Mouse (Mus musculus) adrenal gland, postnatal 36 days (tissue): ENCODE data around the gene Clpx. TPM values are rescaled to one million over a fixed set of nuclear protein-coding genes. Genes with fewer than 3 reads are reported as not detected.
A peak's percentile ranks its signal among the peaks of the same experiment; 100 is the strongest.
"Not testable (repeated sequence)": the region's sequence is repeated elsewhere in the genome, so short reads cannot be mapped to it uniquely, and the experiment has no call there.

Experiments used
- DNase-seq, 2 experiments: peaks; one replicate each; pipeline ENCODE4 v3.0.0; 2021; ENCODE audit warnings: mixed read lengths in 1 of 2
- long read RNA-seq, 2 experiments: library from polyadenylated mRNA; stranded (forward); transcript quantifications; one replicate each; pipeline ENCODE4 v2.0.0; 2021; ENCODE audit warnings: borderline sequencing depth in 2 of 2
- total RNA-seq, 2 experiments: library from RNA; stranded (reverse); gene quantifications; 2 replicates each; pipeline ENCODE4 v1.2.3; 2021

Clpx gene
- total RNA-seq, result 10 to 100 TPM; 65.6 to 75.8 TPM
- long read RNA-seq, experiment 1, transcript Clpx-202 (13 exons, 2,809 nt), result minor isoform, 19 of 182 reads
- long read RNA-seq, experiment 1, transcript Clpx-201 (14 exons, 2,885 nt), result major isoform, 141 of 182 reads
- long read RNA-seq, experiment 1, partial matches to known transcripts, result 4 of 182 reads
- long read RNA-seq, experiment 1, other reads (novel, unspliced or antisense), result 17 of 182 reads
- long read RNA-seq, experiment 2, transcript Clpx-202 (13 exons, 2,809 nt), result minor isoform, 6 of 44 reads
- long read RNA-seq, experiment 2, transcript Clpx-201 (14 exons, 2,885 nt), result major isoform, 30 of 44 reads
- long read RNA-seq, experiment 2, partial matches to known transcripts, result 6 of 44 reads
- long read RNA-seq, experiment 2, other reads (novel, unspliced or antisense), result 2 of 44 reads

DNA sequence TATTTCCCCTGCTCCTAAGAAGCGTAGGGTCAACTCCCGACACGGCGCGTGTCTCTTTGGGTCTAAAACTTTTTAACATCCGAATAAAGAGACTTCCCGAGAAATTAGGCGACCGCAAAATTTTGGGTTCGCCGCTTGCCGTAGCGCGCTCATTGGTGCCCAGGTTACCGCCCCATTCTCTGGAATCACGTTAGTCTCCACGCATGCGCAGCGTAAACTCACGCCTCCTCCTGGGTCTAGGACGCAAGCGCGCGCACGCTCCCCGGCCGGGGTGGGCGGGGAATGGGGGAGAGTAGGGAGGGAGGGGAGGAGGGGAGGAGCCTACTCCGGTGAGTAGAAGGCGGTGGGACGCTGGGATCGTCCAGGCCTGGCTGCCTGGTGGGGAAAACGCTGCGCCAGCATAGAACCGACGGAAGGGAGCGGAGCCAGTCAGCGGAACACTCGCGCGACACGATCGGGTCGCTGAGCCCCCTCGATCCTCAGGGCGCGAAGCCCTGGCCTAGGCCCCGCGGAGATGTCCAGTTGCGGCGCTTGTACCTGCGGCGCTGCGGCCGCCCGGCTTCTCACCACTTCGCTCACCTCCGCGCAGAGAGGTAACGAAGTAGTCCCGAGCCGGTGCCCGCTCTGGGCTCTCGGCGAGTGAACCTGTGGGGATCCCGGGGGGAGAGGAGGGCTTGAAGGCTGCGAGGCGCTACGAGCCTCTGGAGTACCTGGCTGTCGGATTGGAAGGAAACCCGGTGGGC, at the start of gene Clpx:
Clpx (plus strand) TSS at position 288 of the 743 bp plus-strand sequence.
- peak; percentile 99 for DNase-seq

DNA sequence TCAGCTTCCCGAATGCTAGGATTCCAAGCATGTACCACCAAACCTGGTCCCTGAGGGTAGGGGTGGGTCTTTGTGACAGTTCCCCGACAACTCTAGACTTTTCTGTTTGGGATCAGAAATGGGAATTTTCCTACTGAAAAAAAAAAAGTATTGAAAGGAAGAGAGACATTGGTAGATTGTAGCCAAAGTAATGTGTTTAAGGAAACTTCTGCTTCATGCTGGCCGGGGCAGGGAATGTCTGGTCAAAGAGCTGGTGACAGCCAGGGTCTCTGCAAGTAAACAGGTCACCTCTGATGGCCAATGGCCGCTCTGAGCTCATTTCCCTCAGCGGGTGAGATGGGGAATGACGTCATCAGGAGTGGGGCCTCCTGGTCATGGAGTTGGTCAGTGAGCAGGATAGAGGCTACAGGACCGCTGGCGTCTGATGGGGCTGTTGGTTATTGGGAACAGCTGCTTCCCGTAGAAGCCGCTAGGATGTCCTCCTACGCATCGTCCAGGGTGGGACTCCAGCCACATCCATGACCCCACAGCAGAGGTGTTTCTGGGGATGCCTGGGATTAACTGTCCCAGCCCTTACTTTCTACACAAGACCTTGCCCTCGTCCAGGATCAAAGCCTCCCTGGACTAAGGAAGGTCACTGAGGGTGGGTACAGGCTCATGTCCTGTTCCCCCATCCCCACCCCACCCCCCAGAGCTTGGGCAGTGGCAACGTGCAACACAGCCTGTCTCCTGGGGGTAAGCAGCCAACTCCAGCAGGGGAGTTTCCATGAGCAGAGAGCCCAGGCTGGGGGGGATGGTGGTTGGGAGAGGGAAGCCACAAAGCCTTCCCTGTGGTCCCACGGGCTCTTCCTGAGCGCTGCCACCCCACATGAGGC, 46.3 kb upstream of the Clpx start:
- DNase-seq, result no peak

DNA sequence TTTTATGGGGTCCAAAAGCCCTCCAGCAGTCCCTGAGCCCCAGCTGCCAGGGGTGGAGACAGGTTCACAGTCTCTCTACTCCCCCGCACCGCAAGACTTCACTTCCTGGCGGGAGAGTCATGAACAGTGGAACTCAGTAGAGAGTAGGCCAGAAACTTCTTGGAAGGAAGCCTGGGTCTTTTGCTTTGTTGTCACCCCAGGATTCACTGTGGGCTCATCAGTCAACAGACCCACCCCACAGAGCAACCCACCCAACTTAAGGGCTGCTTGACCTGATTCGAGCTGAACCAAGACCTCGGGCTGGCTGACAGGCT, 45.7 kb upstream of the Clpx start:
- no peak for DNase-seq

DNA sequence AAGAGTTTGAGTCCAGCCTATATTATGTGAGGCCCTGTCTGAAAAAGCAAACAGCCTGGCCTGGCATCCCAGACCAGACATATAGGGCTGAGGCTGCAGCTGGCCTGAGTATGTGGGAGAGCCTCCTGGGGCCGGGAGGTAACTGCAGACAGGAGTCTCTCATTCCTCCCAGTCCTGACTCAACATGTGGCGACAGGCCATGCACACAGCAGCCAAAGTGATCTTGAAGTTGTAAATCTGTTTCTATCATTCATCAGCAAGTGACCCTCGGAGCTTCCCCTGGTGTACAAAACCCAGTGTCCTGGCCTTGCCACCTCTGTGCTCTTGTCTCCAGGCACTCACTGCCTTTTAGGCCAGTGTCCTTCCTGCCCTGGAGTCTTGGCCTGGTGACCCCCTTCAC, 42.0 kb upstream of the Clpx start:
- peak; percentile 73 to 75 for DNase-seq

DNA sequence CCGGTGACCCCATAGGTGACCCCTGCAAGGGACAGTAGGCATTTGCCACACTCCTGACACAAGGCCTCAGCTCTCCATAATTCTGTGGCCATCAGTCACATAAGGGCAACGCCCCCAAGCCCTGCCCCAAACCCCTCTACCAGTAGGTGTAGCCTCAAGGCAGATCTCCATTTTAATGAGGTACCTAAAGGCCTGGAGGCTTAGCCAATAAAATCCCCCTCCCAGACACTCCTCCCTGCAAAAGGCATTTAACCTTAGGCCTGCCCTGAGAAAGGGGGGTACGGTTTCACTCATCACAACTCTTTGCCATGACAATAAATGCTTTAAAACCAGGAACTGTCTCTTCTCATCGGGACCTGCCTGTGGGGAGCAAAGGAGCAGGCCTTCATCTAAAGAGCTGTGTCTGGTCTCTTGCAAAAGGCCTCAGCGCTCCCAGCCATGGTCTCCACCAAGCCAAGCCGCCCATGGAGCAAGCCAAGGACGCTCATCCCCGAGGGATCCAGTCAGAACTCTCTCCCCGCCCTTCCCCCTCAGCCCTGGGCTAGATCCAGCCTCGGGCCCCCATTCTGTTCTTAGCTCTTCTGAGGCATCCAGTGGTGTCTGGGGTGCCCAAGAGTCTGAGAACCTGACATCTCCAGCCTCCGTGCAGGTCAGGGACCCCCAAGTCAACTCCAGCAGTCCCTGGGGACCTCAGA, 38.0 kb upstream of the Clpx start:
- DNase-seq, result no peak

DNA sequence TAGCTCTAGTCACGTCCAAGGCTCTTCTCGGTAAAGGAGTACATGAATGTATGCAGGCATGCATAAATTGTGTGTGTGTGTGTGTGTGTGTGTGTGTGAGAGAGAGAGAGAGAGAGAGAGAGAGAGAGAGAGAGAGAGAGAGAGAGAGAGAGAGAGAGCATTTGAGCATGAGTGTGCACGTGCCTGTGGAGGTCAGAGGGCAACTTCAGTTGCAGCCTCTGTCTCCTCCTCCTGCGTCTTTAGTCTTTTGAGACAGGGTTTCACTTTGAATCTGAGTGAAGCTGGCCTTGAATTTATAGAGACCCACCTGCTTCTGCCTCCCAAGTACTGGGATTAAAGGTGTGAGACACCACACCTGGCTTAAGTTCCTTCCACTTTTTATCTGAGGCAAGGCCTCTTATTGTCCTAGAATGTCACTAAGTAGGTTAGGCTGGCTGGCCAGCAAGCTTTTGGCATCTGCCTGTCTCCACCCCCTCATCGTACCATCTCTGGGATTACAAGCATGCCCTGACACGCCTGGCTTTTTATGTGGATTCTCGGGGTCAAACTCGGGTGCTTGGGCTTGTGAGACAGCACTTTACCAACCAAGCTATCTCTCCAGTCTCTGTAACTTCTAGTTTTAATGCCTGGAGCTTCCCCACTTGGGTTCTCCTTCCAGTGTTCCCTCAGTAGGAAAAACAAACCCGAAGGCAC, 36.7 kb upstream of the Clpx start:
- DNase-seq, result no peak

DNA sequence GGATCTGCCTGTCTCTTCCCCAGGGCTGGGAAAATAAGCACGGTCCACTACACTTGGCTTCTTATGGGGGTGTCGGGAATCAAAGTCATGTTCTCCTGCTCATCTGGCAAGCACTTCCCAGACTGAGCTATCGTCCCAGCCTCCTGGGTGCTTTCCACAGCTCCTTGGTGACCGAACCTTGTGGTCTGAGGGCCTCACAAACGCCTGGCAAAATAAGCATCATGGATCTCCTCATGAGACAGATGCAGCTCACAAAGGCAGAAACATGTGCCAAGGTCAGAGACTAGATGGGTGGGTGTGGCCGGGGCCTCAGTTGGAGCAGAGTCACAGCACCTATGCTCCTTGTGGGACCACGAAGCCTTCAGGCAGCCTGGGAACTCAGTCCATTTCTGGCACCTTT, 34.7 kb upstream of the Clpx start:
- no peak for DNase-seq

DNA sequence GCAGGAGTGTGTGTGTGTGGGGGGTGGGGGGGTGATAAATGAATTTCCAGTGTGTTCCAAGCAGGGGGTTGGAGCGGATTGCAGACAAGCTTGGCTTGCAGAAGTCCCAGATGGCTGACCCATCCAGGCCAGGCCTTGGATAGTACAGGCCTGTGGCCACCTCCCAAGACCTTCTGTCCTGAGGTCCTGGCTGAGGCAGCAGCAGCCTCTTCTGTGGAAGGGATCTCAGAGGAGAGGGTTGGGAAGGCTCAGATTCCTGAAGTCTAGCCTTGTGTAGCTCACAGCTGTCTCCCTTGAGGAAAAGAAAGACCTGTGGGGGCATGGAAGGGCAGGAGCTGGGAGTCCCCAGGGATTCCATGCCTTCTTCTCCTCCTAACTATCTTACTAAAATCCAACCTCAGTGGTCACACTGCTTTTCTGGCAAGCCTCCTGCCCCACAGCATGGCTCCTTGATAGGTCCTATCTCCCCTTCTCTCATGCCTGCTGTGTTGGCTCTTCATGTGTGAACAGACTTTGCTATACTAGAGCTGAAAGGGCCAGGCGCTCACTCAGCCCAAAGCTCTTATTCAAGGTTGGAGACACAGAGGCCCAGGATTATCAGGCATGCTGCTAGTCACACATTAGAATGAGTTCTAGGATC, 32.3 kb upstream of the Clpx start:
- no peak for DNase-seq

DNA sequence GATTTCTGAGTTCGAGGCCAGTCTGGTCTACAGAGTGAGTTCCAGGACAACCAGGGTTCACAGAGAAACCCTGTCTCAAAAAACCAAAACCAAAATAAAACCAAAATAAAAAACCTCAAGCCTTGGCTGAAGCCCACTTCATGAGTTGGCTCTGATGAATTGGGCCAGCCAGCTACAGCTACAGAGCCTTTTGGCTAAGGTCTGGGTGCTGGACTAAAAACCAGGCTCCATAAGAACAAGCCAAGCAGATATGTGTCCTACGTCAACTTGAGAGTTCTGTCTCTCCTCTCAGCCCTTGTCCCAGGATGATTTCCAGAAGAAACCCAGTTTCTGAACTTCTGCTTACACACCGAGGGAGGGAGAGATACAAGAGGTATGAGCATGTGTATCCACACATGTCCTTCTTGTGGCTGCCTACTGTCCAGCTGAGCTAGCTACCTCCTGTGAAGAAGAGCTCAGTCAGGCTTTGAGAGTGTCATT, 31.4 kb upstream of the Clpx start:
- DNase-seq, result no peak

DNA sequence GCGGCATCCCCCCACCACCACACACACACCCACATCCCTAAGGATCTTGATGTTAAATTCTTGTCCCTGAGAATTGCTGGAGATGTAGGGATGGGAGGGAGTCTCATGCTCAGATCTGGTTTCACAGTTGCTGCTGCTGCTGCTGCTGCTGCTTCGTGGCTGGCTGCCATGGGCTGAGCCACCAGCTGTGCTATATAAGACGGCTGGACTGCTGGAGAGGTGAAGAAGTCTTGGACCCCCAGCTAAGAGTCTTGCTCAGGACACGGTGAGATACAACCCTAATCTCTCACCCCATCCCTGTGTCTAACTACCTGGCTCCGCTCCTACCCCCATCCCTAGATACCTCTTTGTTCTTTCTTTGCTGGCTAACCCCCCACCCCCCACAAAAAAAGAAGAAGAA, 29.1 kb upstream of the Clpx start, which contains the start of gene Cilp:
Cilp (plus strand) TSS at position 222 of the 400 bp plus-strand sequence.
- DNase-seq, result no peak

DNA sequence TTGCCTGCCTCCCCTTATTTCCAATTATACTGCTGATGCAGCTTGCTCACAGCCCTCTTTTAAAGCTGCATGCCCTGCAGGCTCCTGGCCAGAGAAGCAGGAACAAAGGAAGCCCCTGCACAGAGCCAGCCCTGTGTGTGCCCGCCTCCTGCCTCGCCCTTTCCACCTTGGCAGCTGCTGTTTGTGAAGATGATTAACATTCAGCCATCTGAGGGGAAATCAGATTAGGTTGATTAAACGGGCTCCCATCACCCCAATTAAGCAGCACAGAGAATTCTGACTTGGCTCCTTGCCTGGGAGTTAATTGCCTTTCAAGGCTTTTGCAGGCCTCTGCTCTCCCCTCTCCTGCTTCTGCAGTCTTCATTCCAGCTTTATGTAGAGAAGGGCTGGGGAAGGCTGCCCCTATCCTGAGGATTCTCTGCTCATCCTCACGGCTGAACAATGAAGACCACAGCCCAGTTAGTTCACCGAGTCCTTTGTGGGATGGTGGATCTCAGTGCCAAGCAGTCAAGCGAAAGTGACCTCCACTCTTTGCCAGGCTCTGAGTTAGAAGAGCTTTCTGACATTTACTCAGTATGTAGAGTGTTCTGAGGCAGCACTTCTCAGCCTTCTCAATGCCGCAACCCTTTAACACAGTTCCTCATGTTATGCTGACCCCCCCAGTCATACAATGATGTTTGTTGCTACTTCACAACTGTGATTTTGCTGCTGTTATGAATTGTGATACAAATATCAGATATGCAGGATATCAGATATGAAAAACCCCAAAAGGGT, 26.1 kb upstream of the Clpx start:
- DNase-seq, result peak in 1 of 2 experiments; percentile 21

DNA sequence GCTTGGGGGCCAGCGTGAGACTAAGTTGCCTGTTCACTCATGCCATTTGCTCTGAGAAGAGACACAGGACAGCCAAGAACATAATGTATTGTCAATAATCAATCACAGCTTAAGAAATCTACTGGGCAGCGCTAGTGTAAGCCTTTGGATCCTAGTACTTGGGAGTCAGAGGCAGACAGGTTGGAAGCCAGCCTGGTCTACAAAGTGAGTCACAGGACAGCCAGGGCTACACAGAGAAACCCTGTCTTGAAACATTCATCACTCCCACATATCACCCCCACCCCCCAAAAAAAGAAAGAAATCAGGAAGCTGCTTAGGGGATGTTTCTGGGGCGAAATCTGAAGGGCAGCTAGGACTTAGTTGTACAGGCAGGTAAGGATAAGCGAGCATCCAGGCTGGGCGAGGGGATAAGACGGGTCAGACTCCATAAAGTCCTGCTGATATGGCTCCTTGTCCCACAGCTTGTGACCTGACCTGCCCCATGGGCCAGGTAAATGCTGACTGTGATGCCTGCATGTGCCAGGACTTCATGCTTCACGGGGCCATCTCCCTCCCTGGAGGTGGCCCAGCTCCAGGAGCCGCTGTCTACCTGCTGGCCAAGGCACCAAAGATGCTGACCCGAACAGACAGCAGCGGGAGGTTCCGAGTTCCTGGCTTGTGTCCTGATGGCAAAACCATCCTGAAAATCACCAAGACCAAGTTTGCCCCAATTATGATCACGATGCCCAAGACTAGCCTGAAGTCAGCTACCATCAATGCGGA, 20.8 kb upstream of the Clpx start:
- no peak for DNase-seq

DNA sequence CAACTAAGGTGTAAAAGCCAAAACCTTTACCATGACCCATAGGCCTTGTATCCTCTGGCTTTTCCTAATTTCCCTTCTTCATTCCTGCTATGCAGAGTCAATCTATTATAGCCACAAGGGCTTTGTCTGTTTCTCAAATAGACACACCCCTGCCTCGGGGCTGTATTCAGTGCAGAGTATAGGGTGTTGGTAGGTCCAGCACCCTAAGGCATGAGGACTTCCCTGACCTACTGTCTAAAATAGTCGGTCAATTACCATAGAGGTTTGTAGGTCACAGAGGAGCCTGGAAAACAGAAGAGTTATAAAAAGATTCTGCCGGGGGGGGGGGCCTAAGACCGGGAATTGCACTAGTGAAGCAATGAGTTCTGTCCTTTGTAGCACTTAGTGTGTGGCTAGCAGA, 20.2 kb upstream of the Clpx start:
- no peak for DNase-seq

DNA sequence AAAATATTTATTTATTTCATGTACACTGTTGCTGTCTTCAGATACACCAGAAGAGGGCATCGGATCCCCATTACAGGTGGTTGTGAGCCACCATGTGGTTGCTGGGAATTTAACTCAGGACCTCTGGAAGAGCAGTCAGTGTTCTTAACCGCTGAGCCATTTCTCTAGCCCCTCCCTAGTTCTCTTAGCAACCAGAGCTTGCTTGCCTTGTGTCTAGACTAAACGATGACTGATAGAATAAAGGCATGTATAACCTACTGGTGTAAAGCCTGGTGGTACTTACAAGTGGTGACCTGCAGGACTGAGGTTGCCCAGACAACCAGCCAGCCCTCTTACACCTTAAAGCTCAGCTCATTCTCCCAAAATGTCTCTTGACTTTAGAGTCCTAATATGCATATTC, 19.2 kb upstream of the Clpx start:
- DNase-seq, result not testable (repeated sequence)

DNA sequence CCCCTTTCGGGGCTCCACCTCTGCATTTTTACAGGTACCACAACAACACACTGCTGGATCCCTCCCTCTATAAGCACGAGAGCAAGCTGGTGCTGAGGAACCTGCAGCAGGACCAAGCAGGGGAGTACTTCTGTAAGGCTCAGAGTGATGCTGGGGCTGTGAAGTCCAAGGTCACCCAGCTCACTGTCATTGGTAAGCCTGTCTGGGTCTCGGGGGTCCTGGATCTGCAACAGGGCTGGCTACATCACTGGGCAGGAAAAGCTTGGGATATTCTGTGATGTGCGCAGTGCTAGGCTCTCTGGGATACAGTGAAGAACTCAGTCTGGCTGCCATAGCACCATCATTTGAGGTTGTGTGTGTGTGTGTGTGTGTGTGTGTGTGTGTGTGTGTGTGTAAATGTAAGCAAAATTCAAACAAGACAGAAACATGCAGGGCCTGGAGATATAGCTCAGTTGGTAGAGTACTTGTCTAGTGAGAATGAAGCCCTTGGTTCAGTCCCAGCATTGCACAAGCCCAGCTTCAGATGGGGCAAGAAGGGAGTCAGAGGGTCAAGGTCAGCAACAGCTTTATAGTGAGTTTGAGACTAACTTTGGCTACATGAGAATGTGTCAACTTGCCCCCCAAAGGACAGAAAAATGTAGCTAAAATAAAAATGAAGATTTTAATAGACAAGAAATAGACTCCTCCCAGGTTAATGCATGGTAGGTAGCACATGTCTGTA, 18.1 kb upstream of the Clpx start:
- peak; percentile 42 to 63 for DNase-seq

DNA sequence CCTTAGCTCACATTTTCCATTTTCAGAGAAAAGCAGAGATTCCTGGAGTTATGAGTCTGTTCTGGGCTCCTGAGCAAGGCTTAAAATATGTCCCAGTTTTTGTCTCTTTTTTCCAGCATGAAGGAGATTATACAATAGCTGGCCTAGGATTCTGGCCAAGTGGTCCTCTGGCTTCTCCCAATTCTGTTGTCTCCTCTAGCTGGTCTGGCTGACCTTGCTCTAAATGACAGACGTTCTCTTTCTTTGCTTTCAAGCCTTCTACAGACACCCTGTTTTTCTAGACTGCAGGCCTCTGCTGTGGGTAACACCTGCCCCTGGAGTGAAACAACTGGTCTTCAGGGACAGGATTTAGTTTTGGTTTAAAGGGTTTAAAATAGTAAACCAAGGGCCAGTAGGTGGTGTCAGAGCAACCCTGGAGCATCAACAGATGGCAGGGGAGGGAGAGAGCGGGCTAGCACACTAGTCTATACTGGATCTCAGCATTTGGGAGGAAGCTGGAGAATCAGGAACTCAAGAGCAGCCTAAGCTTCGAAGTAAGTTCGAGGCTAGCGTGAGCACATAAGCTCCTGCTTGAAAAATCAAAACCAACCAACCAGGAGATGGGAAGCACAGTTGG, 12.4 kb upstream of the Clpx start:
- DNase-seq, result peak in 1 of 2 experiments; percentile 27

DNA sequence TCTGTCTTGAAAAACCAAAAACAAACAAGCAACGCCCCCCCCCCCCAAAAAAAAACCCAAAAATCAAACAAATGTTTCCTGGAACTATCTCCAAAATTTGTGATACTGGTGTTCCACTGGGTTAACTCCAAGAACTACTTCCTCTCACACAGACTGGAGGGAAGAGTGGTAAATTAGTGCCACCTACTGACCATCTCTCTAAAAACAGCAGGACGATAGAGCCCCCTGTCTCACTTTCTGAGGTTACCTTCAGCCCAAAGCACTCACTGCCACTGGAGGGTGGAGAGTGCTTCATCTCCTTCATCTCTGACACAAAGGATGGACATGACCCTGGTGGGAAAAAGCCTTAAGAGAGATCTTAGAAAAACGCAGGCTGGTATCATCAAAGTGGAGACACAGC, 10.8 kb upstream of the Clpx start:
- DNase-seq, result peak in 1 of 2 experiments; percentile 61

DNA sequence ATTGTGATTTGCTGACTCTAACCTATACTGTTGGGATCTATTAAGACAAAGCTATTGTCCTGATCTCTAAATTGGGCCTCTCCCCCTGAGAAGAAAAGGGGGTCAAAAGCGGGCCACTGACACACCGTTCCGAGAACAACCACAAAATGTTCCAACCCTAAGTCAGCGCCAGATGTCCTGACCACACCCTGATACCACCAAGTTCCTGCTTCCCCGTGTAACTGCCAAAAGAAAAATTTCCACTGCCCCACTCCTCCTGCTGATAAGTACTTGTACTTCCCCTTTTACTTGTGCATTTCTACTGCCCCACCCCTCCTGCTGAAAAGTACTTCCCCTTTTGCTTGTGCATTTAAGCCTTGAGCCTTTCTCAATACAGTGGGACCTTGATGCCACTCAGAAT, 5.8 kb upstream of the Clpx start:
- not testable (repeated sequence) for DNase-seq
